Mouse (Mus musculus): ENCODE data around the gene Acsm5. TPM values are rescaled to one million over a fixed set of nuclear protein-coding genes. Genes with fewer than 3 reads are reported as not detected.

Gene Acsm5
- polyA plus RNA-seq, 1 experiment from 2014 or later = not detected

DNA sequence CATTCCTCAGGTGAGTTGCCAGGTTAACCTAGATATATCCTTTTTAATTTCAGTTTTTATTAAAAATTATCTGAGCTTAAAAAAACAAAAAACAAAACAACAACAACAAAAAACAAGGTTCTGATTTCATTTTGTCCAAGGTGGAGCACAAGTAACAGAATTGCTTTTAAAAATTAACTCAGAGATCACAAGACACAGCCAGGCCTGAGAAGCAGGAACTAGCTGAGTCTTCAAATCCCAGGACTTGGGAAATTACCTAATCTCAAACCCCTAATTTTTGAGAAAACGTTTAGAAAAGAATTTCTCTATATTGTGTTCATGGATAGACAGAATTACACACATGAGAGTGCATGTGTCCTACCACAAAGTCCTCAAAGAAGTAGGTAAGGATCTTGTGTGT is 13.7 kb downstream of the Acsm5 start:
- Histone ChIP-seq H3K36me3 (ENCODE audit: control insufficient read depth, insufficient read depth) (no peaks in the 10 kb centered on the region), H3K4me3 (replicated peaks; ENCODE audit: low read length) (no peak overlapping the region), H3K9me3 (ENCODE audit: control insufficient read depth, low read length) (no peaks in the 10 kb centered on the region), H3K4me2 (ENCODE audit: low read length) (no peak overlapping the region), H3K27ac (ENCODE audit: low read length) (no peak overlapping the region), H3K27me3 (replicated peaks; ENCODE audit: control insufficient read depth, insufficient read depth, low read length) (no peaks in the 10 kb centered on the region), H3K4me1 (replicated peaks; ENCODE audit: control insufficient read depth, insufficient read depth, low read length) (no peaks in the 10 kb centered on the region), H3K9ac (replicated peaks; ENCODE audit: low read depth, low read length) (no peak overlapping the region)
- WGBS = 66% methylated on average over 1 of the region's 1 CpGs
- ATAC-seq = no peak

DNA sequence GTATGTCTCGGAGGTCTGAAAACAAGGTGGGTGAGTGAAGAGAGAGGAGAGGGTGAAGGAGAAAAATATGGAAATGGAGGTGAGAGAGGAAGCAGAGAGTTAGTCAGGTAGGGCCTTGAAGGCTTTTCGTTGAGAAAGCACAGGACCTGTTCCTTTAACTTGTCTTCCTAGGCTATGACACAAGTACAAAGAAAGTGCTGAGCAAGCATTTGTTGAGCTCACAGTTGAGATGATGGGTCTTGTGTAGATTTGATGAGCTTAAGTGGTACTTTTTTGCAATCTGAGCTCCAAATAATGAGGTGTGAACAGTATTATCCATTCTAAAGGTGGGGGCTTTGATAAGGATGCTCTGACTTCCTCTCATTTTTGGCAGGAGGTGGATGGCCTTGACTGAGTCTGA is 15.1 kb downstream of the Acsm5 start:
- no peaks in the 10 kb centered on the region for H3K4me1 ChIP-seq (replicated peaks; ENCODE audit: control insufficient read depth, insufficient read depth, low read length)
- no peak overlapping the region for H3K4me3 ChIP-seq (replicated peaks; ENCODE audit: low read length)
- no peaks in the 10 kb centered on the region for H3K36me3 ChIP-seq (ENCODE audit: control insufficient read depth, insufficient read depth)
- no peaks in the 10 kb centered on the region for H3K9me3 ChIP-seq (ENCODE audit: control insufficient read depth, low read length)
- 88% methylated on average over 2 of the region's 2 CpGs for WGBS
- no peak for ATAC-seq
- no peaks in the 10 kb centered on the region for H3K27me3 ChIP-seq (replicated peaks; ENCODE audit: control insufficient read depth, insufficient read depth, low read length)
- H3K4me2 ChIP-seq (ENCODE audit: low read length) = no peak overlapping the region
- H3K27ac ChIP-seq (ENCODE audit: low read length) = no peak overlapping the region
- H3K9ac ChIP-seq (replicated peaks; ENCODE audit: low read depth, low read length) = no peak overlapping the region

DNA sequence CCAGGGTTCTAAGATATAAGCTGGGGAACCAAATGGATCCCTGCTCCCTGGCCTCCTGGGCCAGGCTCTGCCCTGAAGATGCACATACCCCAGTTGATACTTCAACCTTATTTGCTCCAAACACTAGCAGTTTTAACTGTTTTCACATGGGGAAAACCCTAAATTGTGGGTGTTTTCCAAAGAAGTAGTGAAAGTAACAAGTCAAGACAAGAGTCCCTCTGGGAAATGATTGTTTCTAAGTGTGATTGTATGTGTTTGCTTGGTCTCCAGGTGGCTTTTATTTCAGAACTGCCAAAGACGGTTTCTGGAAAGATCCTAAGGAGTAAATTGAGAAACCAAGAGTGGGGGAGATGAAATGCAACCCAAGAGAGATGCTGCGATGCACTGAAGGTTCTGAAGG is 23.2 kb downstream of the Acsm5 start:
- no peaks in the 10 kb centered on the region for H3K27me3 ChIP-seq (replicated peaks; ENCODE audit: control insufficient read depth, insufficient read depth, low read length)
- no peak for ATAC-seq
- no peak overlapping the region for H3K27ac ChIP-seq (ENCODE audit: low read length)
- H3K4me2 ChIP-seq (ENCODE audit: low read length) = no peak overlapping the region
- H3K9ac ChIP-seq (replicated peaks; ENCODE audit: low read depth, low read length) = no peak overlapping the region
- H3K4me3 ChIP-seq (replicated peaks; ENCODE audit: low read length) = no peak overlapping the region
- H3K36me3 ChIP-seq (ENCODE audit: control insufficient read depth, insufficient read depth) = no peaks in the 10 kb centered on the region
- WGBS = 79% methylated on average over 2 of the region's 2 CpGs
- no peaks in the 10 kb centered on the region for H3K9me3 ChIP-seq (ENCODE audit: control insufficient read depth, low read length)
- no peaks in the 10 kb centered on the region for H3K4me1 ChIP-seq (replicated peaks; ENCODE audit: control insufficient read depth, insufficient read depth, low read length)

DNA sequence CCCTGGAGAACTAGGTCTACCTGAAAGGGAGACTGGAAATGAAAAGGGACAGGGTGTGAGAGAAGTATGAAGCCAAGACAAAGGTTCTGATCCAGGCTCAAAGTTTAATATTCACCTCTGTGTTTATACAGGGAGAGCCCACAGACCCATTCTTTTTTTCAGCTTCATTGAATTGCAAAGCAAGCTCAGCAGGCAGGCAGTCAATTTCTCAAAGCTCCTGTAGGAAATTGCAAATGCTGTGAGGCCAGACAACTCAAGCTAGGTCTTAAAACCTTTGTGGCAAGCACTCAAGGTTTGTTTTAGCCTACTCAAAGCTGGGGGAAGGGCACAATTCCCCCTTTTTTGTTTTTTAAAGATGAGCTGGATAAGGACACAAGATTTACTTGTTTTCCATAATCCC is 26.3 kb downstream of the Acsm5 start:
- no peak for ATAC-seq
- H3K9me3 ChIP-seq (ENCODE audit: control insufficient read depth, low read length) = no peaks in the 10 kb centered on the region
- no peak overlapping the region for H3K4me3 ChIP-seq (replicated peaks; ENCODE audit: low read length)
- no peaks in the 10 kb centered on the region for H3K27me3 ChIP-seq (replicated peaks; ENCODE audit: control insufficient read depth, insufficient read depth, low read length)
- no peaks in the 10 kb centered on the region for H3K36me3 ChIP-seq (ENCODE audit: control insufficient read depth, insufficient read depth)
- H3K27ac ChIP-seq (ENCODE audit: low read length) = no peak overlapping the region
- H3K4me1 ChIP-seq (replicated peaks; ENCODE audit: control insufficient read depth, insufficient read depth, low read length) = no peaks in the 10 kb centered on the region
- H3K9ac ChIP-seq (replicated peaks; ENCODE audit: low read depth, low read length) = no peak overlapping the region
- no peak overlapping the region for H3K4me2 ChIP-seq (ENCODE audit: low read length)

DNA sequence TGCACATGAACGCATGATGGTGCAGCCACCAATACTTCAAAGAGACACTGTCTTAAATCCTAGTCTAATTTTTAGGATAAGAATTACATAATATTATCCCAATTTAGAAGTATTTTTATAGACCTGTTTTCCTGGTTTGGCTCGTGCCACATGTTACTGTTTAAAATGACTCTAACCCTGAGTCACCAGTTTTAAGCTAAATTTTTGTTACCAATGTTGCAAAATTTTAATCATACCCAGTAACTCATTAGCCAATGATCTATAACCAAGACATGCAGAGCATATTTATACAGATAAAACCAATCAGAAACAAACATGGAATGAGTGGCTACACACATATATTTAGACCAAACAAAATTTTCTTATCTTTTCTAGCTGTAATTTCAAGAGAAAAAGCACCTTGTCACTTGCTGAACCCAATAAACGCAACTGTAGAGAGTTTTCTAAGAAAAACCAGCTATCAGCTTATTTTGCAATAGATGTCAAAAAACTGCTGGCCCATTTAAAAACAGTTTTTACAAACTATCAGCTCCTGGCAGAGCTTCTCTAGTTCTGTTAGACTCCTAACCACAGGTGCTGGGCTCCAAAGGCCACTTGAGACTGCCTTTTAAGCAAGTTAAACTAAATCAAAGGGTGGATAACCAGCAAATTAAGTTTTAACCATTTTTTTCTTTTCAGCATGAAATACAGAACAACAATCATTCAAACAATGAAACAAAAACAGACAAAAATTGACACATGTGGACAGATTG is 31.4 kb downstream of the Acsm5 start:
- Histone ChIP-seq H3K36me3 (ENCODE audit: control insufficient read depth, insufficient read depth) (no peaks in the 10 kb centered on the region), H3K27me3 (replicated peaks; ENCODE audit: control insufficient read depth, insufficient read depth, low read length) (no peaks in the 10 kb centered on the region), H3K9me3 (ENCODE audit: control insufficient read depth, low read length) (no peaks in the 10 kb centered on the region), H3K4me3 (replicated peaks; ENCODE audit: low read length) (no peak overlapping the region), H3K4me2 (ENCODE audit: low read length) (no peak overlapping the region), H3K27ac (ENCODE audit: low read length) (no peak overlapping the region), H3K9ac (replicated peaks; ENCODE audit: low read depth, low read length) (no peak overlapping the region), H3K4me1 (replicated peaks; ENCODE audit: control insufficient read depth, insufficient read depth, low read length) (no peaks in the 10 kb centered on the region)
- ATAC-seq = no peak
- WGBS = 85% methylated on average over 3 of the region's 3 CpGs

DNA sequence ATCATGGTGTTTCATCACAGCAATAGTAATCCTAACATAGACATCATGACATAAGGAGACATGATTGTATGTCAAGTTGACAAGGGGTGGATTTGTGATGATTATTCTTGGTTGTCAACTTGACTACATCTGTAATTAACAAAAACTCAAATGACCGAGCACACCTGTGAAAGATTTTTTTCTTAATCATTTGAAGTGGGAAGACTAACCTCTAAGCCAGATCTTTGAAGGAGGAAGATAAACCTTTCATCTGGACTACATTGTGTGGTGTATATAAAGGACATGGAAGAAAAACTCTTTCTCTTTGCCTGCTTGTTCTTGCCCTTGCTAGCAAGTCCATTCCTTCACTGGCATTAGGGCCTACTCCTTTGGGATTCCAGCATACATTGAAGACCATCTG is 34.8 kb downstream of the Acsm5 start, which contains the start of gene Acsm2:
TSS of gene Acsm2 (plus strand) at position 301 of the 400 bp plus-strand sequence.
- WGBS = 90% methylated on average over 1 of the region's 1 CpGs

DNA sequence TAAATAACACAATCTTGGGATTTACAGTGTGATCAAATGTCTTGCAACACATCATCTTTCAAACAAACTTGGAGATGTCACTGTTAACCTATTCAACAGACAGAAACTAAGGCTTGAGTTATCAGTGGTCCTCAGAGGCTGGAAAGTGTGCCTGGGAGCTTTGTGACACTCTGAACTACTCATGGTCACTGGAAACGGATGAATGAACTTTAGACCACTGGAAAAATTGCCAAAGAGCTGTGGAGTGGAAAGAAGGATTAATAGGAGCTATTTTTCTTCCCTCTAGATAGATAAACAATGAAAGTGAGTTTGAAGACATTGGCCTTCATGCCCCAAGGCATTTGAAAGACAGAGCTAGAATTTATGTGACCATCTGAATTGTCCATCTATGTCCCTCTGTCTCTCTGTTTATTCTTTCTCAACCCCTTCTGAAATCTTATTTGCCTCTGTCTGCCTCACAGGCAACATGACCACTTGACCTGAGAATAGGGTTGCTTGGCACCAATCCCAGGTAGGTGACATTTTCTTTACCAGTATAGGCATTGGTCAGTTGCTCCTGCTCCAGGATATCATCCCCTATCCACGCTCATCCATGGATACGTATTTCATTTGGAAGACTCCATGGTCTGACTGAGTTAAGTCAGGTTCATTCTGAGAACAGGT is 40.7 kb downstream of the Acsm5 start:
- no peak overlapping the region for H3K9ac ChIP-seq (replicated peaks; ENCODE audit: low read depth, low read length)
- no peaks in the 10 kb centered on the region for H3K36me3 ChIP-seq (ENCODE audit: control insufficient read depth, insufficient read depth)
- H3K4me2 ChIP-seq (ENCODE audit: low read length) = no peak overlapping the region
- H3K9me3 ChIP-seq (ENCODE audit: control insufficient read depth, low read length) = no peaks in the 10 kb centered on the region
- H3K27me3 ChIP-seq (replicated peaks; ENCODE audit: control insufficient read depth, insufficient read depth, low read length) = no peaks in the 10 kb centered on the region
- H3K4me3 ChIP-seq (replicated peaks; ENCODE audit: low read length) = no peak overlapping the region
- H3K27ac ChIP-seq (ENCODE audit: low read length) = no peak overlapping the region
- H3K4me1 ChIP-seq (replicated peaks; ENCODE audit: control insufficient read depth, insufficient read depth, low read length) = no peaks in the 10 kb centered on the region
- 86% methylated on average over 3 of the region's 3 CpGs for WGBS
- no peak for ATAC-seq

More for the DNA sequence above, 34.8 kb downstream of the Acsm5 start, which contains the start of gene Acsm2:
- Histone ChIP-seq H3K9ac (replicated peaks; ENCODE audit: low read depth, low read length) (no peak within 1 kb of the TSS), H3K4me2 (ENCODE audit: low read length) (no peak within 1 kb of the TSS), H3K4me1 (replicated peaks; ENCODE audit: control insufficient read depth, insufficient read depth, low read length) (no peaks in the 10 kb centered on the region), H3K36me3 (ENCODE audit: control insufficient read depth, insufficient read depth) (no peaks in the 10 kb centered on the region), H3K9me3 (ENCODE audit: control insufficient read depth, low read length) (no peaks in the 10 kb centered on the region), H3K27ac (ENCODE audit: low read length) (no peak within 1 kb of the TSS), H3K4me3 (replicated peaks; ENCODE audit: low read length) (no peak within 1 kb of the TSS), H3K27me3 (replicated peaks; ENCODE audit: control insufficient read depth, insufficient read depth, low read length) (no peaks in the 10 kb centered on the region)
- ATAC-seq = no peak

DNA sequence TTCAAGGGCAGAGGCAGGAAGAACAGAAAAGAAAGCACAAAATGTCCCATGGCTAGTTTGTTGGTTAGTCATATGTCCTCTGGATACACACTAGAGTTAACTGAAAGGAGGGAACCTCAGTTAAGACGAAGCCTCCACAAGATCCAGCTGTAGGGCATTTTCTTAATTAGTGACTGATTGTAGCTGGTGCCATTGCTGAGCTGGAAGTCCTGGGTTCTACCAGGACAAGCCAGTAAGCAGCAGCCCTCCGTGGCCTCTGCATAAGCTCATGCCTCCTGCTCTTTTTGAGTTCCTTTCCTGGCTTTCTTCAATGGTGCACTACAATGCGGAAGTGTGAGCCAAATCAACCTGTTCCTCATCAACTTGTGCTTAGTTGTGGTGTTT is 41.2 kb downstream of the Acsm5 start:
- WGBS = 88% methylated on average over 3 of the region's 3 CpGs
- Histone ChIP-seq H3K4me1 (replicated peaks; ENCODE audit: control insufficient read depth, insufficient read depth, low read length) (no peaks in the 10 kb centered on the region), H3K4me3 (replicated peaks; ENCODE audit: low read length) (no peak overlapping the region), H3K9ac (replicated peaks; ENCODE audit: low read depth, low read length) (no peak overlapping the region), H3K9me3 (ENCODE audit: control insufficient read depth, low read length) (no peaks in the 10 kb centered on the region), H3K27ac (ENCODE audit: low read length) (no peak overlapping the region), H3K27me3 (replicated peaks; ENCODE audit: control insufficient read depth, insufficient read depth, low read length) (no peaks in the 10 kb centered on the region), H3K36me3 (ENCODE audit: control insufficient read depth, insufficient read depth) (no peaks in the 10 kb centered on the region), H3K4me2 (ENCODE audit: low read length) (no peak overlapping the region)
- no peak for ATAC-seq

DNA sequence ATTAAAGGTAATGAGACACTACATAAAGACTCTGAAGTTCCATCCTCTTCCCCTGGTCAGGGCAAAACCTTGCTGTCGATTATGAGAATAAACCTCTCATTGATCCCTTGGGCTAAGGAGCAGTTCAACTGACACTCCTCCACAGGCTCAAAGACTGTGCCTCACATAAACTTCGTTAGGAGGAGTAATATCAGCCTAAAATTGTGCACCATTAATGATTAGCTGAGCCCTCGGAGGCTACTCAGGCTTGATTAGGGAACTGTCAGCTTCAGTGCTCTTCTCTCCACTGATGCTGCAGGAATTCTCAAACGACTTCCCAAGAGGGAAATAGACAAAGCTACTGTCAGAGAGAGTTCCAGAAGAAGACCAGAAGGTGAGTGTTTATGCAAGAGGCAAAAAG is 42.2 kb downstream of the Acsm5 start:
- Histone ChIP-seq H3K36me3 (ENCODE audit: control insufficient read depth, insufficient read depth) (no peaks in the 10 kb centered on the region), H3K4me3 (replicated peaks; ENCODE audit: low read length) (no peak overlapping the region), H3K9me3 (ENCODE audit: control insufficient read depth, low read length) (no peaks in the 10 kb centered on the region), H3K27me3 (replicated peaks; ENCODE audit: control insufficient read depth, insufficient read depth, low read length) (no peaks in the 10 kb centered on the region), H3K9ac (replicated peaks; ENCODE audit: low read depth, low read length) (no peak overlapping the region), H3K4me2 (ENCODE audit: low read length) (no peak overlapping the region), H3K27ac (ENCODE audit: low read length) (no peak overlapping the region), H3K4me1 (replicated peaks; ENCODE audit: control insufficient read depth, insufficient read depth, low read length) (no peaks in the 10 kb centered on the region)
- WGBS = 41% methylated on average over 4 of the region's 4 CpGs
- no peak for ATAC-seq
